Mouse (Mus musculus): ENCODE results near the gene C2cd4c. TPM values are rescaled to one million over a fixed set of nuclear protein-coding genes. Genes with fewer than 3 reads are reported as not detected.

C2cd4c gene
- polyA plus RNA-seq, 1 experiment from 2014 or later = not detected

DNA sequence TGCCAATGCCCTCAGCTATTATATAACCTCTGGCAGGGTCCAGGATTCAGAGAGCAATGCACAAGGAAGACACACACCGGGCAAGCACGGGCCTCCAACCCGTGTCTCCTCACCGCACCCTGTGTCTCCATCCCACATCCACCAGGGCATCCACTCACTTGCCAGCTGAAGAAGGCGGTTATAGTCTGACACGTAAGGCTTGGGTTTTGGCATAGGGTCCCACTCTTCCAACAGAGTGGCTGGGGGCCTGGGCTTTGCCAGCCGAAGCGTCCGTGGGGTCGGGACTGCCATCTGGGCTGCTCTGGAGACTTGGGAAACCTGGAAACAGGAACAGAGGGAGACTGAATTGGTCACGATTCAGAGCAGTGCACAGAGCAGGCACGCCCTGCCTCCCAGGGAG is 34.0 kb downstream of the C2cd4c start:
- ChIA-PET CTCF (no interaction called here), POLR2A (no interaction called here)
- DNase-seq (ENCODE audit: low read depth, low spot score) (no peak), ATAC-seq (no peak)
- in situ Hi-C loops (cut with MboI; ENCODE audit: low pct_unique_long_range_greater_than_20kb) = no loop called here
- H3K27me3 ChIP-seq = peaks cover 17% of the 10 kb centered on the region
- no peak for TF ChIP-seq CTCF (IDR thresholded peaks at IDR 0.05)

- POLR2A ChIA-PET = no interaction called here
Measured at GRCm38 (mm10) chr10:79578891-79579290, 34.9 kb downstream of the C2cd4c start.

GRCm38 (mm10) chr10:79578276-79578675 is 35.5 kb downstream of the C2cd4c start:
- ChIA-PET CTCF (no interaction called here), POLR2A (no interaction called here)
- DNase-seq (ENCODE audit: low read depth, low spot score) = no peak

More at GRCm38 (mm10) chr10:79578891-79579290, 34.9 kb downstream of the C2cd4c start:
- TF ChIP-seq CTCF (IDR thresholded peaks at IDR 0.05) = no peak
- peaks cover 17% of the 10 kb centered on the region for H3K27me3 ChIP-seq
- CTCF ChIA-PET = no interaction called here
- in situ Hi-C loops (cut with MboI; ENCODE audit: low pct_unique_long_range_greater_than_20kb) = no loop called here
- DNase-seq (ENCODE audit: low read depth, low spot score) (no peak), ATAC-seq (no peak)

GRCm38 (mm10) chr10:79577376-79577775 is 36.4 kb downstream of the C2cd4c start:
- ChIA-PET CTCF (no interaction called here), POLR2A (no interaction called here)
- no peak for TF ChIP-seq CTCF (IDR thresholded peaks at IDR 0.05)
- no peak for ATAC-seq
- H3K27me3 ChIP-seq = peaks cover 17% of the 10 kb centered on the region
- in situ Hi-C loops (cut with MboI; ENCODE audit: low pct_unique_long_range_greater_than_20kb) = no loop called here
- DNase-seq (ENCODE audit: low read depth, low spot score) = no peak

More at GRCm38 (mm10) chr10:79578276-79578675, 35.5 kb downstream of the C2cd4c start:
- in situ Hi-C loops (cut with MboI; ENCODE audit: low pct_unique_long_range_greater_than_20kb) = no loop called here
- no peak for TF ChIP-seq CTCF (IDR thresholded peaks at IDR 0.05)
- H3K27me3 ChIP-seq = peaks cover 17% of the 10 kb centered on the region
- no peak for ATAC-seq

- DNase-seq (ENCODE audit: low read depth, low spot score) (no peak), ATAC-seq (no peak)
- in situ Hi-C loops (cut with MboI; ENCODE audit: low pct_unique_long_range_greater_than_20kb) = no loop called here
- POLR2A ChIA-PET = no interaction called here
- peaks cover 17% of the 10 kb centered on the region for H3K27me3 ChIP-seq
- TF ChIP-seq CTCF (IDR thresholded peaks at IDR 0.05) = no peak
- CTCF ChIA-PET = no interaction called here
Measured at GRCm38 (mm10) chr10:79575754-79576153, 38.1 kb downstream of the C2cd4c start.

DNA sequence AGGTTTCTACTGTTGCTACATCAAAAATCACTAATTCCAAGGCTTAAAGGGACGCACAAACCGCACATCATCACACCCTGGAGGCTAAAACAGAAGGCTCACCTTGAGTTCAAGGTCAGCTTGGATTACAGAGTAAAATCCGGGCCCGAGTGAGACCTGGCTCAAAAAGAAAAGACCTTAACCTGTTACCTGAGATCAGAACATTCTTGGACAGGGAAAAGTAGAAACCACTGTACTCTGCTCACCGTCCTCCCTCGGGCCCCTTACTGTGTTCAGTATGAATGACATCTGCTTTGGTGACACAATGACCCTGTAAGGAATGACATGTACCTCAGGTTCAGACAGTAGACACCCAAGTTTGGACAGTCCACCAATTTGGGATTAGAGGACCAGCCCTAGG is 39.0 kb downstream of the C2cd4c start:
- H3K27me3 ChIP-seq = peaks cover 13% of the 10 kb centered on the region
- CTCF ChIA-PET = no interaction called here
- in situ Hi-C loops (cut with MboI; ENCODE audit: low pct_unique_long_range_greater_than_20kb) = no loop called here
- DNase-seq (ENCODE audit: low read depth, low spot score) (no peak), ATAC-seq (no peak)
- POLR2A ChIA-PET = no interaction called here
- no peak for TF ChIP-seq CTCF (IDR thresholded peaks at IDR 0.05)

DNA sequence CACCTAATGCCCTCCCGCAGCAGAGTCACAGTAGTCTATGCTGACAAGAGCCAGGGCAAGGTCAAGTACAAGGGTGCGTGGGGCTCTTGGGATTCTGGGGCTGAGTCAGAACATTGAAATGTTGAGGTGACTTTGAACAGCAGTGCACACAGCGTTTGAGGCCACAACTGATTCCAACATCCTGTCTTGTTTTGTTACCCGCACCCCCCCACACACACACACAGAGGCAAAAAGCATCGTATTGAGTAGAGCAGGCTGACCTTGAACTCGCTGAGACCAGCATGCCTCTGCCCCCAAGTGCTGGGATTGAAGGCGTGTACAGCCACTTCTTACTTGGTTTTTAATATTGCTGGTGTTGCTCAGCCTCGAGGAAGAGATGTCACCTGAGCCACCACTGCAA is 39.5 kb downstream of the C2cd4c start:
- in situ Hi-C loops (cut with MboI; ENCODE audit: low pct_unique_long_range_greater_than_20kb) = no loop called here
- CTCF ChIA-PET = no interaction called here
- POLR2A ChIA-PET = no interaction called here
- no peak for TF ChIP-seq CTCF (IDR thresholded peaks at IDR 0.05)
- DNase-seq (ENCODE audit: low read depth, low spot score) (no peak), ATAC-seq (no peak)
- H3K27me3 ChIP-seq = peaks cover 9% of the 10 kb centered on the region

DNA sequence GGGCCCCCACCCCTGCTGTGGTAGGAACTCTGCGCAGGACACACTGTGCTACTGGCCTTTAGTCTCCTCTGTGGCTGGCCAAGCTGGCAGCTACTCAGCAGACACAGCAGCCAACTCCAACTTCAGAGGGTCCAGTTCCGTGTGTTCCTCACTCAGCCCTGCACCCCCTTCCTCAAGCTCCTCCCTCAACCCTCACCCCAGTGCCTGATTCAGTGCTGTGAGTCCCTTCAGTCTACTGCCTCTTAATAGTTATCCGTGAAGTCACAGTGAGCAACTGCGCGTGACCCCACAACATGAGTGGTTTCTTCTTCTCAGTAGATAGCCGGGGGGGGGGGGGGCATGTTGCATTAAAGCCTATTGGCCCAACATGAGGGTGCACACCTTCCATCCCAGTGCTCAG is 40.2 kb downstream of the C2cd4c start:
- CTCF ChIA-PET = no interaction called here
- in situ Hi-C loops (cut with MboI; ENCODE audit: low pct_unique_long_range_greater_than_20kb) = no loop called here
- peaks cover 5% of the 10 kb centered on the region for H3K27me3 ChIP-seq
- DNase-seq (ENCODE audit: low read depth, low spot score) (no peak), ATAC-seq (no peak)
- no peak for TF ChIP-seq CTCF (IDR thresholded peaks at IDR 0.05)
- POLR2A ChIA-PET = no interaction called here

DNA sequence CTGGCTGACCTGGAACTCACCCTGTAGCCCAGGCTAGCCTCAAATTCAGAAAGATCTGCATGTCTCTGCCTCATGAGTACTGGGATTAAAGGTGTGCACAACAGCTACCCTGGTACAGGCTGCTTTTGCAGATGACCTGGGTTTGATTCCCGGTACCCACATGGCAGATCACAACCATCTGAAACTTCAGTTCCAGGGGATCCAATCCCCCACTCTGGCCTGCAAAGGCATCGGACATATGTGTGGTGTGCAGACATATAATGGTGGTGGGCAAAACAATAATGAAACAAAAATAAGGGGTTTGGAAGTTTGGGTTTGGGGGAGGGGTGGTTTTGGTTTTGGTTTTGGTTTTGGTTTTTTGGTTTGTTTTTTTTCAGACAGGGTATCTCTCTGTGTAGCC is 42.5 kb downstream of the C2cd4c start:
- ChIA-PET CTCF (no interaction called here), POLR2A (no interaction called here)
- ATAC-seq (no peak), DNase-seq (ENCODE audit: low read depth, low spot score) (no peak)
- in situ Hi-C loops (cut with MboI; ENCODE audit: low pct_unique_long_range_greater_than_20kb) = no loop called here
- H3K27me3 ChIP-seq = no peaks in the 10 kb centered on the region
- no peak for TF ChIP-seq CTCF (IDR thresholded peaks at IDR 0.05)

DNA sequence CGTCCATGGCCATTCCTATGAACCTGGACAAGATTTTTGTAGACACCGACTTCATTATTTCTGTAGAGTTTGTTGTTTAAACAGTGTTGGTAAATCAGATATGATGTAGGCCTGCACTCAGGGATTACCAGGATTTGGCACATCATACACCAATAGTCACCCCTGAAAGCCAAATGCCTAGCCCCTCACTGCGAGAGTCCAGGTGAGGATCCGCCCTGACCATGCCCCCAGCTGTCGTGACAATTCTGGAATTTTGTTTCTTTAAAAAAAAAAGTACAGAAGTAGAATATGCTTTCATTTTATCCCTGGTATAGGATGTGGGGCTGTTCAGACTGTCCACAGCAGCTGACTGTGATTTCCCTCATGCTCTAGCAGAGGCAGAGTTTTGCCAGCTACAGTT is 43.9 kb downstream of the C2cd4c start:
- in situ Hi-C loops (cut with MboI; ENCODE audit: low pct_unique_long_range_greater_than_20kb) = no loop called here
- DNase-seq (ENCODE audit: low read depth, low spot score) (no peak), ATAC-seq (no peak)
- H3K27me3 ChIP-seq = peaks cover 3% of the 10 kb centered on the region
- CTCF ChIA-PET = no interaction called here
- TF ChIP-seq CTCF (IDR thresholded peaks at IDR 0.05) = no peak
- POLR2A ChIA-PET = no interaction called here

- ChIA-PET POLR2A (no interaction called here), CTCF (no interaction called here)
- DNase-seq (ENCODE audit: low read depth, low spot score) (no peak), ATAC-seq (no peak)
- in situ Hi-C loops (cut with MboI; ENCODE audit: low pct_unique_long_range_greater_than_20kb) = no loop called here
- TF ChIP-seq CTCF (IDR thresholded peaks at IDR 0.05) = no peak
- H3K27me3 ChIP-seq = no peaks in the 10 kb centered on the region
Measured at GRCm38 (mm10) chr10:79559716-79560115, 54.1 kb downstream of the C2cd4c start.

DNA sequence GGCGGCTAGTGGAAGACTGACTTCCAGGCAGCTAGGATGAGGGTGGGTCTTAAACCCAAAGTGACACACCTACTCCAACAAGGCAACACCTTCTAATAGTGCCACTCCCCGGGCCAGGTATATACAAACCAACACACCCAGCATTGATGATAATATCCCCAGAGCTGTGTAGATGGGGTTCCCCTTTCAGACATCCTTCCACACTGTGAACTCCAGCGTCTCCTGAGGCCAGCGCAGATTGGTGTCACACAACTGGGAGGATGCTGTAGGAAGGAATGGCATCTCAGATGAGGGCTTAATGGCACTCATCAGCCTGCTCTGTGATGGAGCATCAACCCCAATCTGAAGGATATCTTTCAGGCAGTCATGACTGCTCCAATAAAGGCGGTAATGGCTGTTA is 56.3 kb downstream of the C2cd4c start:
- ChIA-PET POLR2A (no interaction called here), CTCF (no interaction called here)
- no peak for TF ChIP-seq CTCF (IDR thresholded peaks at IDR 0.05)
- H3K27me3 ChIP-seq = no peaks in the 10 kb centered on the region
- ATAC-seq (no peak), DNase-seq (ENCODE audit: low read depth, low spot score) (no peak)
- in situ Hi-C loops (cut with MboI; ENCODE audit: low pct_unique_long_range_greater_than_20kb) = no loop called here
